Mouse (Mus musculus) liver, embryonic 14.5 days (tissue): ENCODE data around the gene Plpp3. TPM values are rescaled to one million over a fixed set of nuclear protein-coding genes. Genes with fewer than 3 reads are reported as not detected.

Source experiments
- ATAC-seq: fragments of 200-750 bp; cut with Nextera tagmentation; 2 replicates; pipeline ENCODE4 v1.8.0; 2017; ENCODE audit warnings: moderate number of reproducible peaks, mild to moderate bottlenecking, moderate library complexity; ENCODE audit not compliant: insufficient read depth
- DNase-seq, 3 experiments: peaks; one replicate each; pipeline ENCODE4 v3.0.0-alpha.2; 2012 to 2013; ENCODE audit warnings: low read depth in 3 of 3, low spot score in 3 of 3
- H3K27ac ChIP-seq: fragments of 300-500 bp; sonication (generic); 2 replicates; pipeline ENCODE4 v1.5.1; 2014; ENCODE audit warnings: moderate library complexity, mild to moderate bottlenecking, control low read depth, inconsistent platforms
- H3K27me3 ChIP-seq: fragments of 300-500 bp; sonication (generic); 2 replicates; pipeline ENCODE4 v1.6.1; 2014; ENCODE audit warnings: mild to moderate bottlenecking, low read length, moderate library complexity; ENCODE audit not compliant: control insufficient read depth, insufficient read depth
- H3K36me3 ChIP-seq: fragments of 300-500 bp; sonication (generic); replicated peaks from 2 replicates; pipeline ENCODE4 v1.6.1; 2014; ENCODE audit warnings: low read depth; ENCODE audit not compliant: control insufficient read depth, insufficient read depth
- H3K4me1 ChIP-seq, 2 experiments: fragments of 200-500 bp in 1 of 2; fragments of 300-500 bp in 1 of 2; sonication (generic) in 1 of 2; replicated peaks; 2 replicates each; pipeline ENCODE4 v1.6.1; 2012 to 2014; ENCODE audit warnings: antibody characterized with exemption in 1 of 2, inconsistent platforms in 1 of 2, low read length in 1 of 2; ENCODE audit not compliant: control insufficient read depth in 2 of 2, insufficient read depth in 2 of 2
- H3K4me2 ChIP-seq: fragments of 300-500 bp; sonication (generic); 2 replicates; pipeline ENCODE4 v1.6.1; 2014; ENCODE audit warnings: low read depth, mild to moderate bottlenecking, control low read depth, moderate library complexity
- H3K4me3 ChIP-seq, 2 experiments: fragments of 200-500 bp in 1 of 2; fragments of 300-500 bp in 1 of 2; sonication (generic) in 1 of 2; 2 replicates each; pipeline ENCODE4 v1.5.1; 2012 to 2014; ENCODE audit warnings: low read depth in 2 of 2, low read length in 2 of 2, mild to moderate bottlenecking in 2 of 2, control low read depth in 1 of 2, inconsistent platforms in 1 of 2, moderate library complexity in 1 of 2; ENCODE audit not compliant: insufficient read depth in 1 of 2
- H3K9ac ChIP-seq: fragments of 300-500 bp; sonication (generic); replicated peaks from 2 replicates; pipeline ENCODE4 v1.6.1; 2014; ENCODE audit warnings: mild to moderate bottlenecking, control low read depth, moderate library complexity
- H3K9me3 ChIP-seq: fragments of 300-500 bp; sonication (generic); 2 replicates; pipeline ENCODE4 v1.6.1; 2016; ENCODE audit warnings: low read length, mixed read lengths; ENCODE audit not compliant: control insufficient read depth
- CTCF ChIP-seq: IDR thresholded peaks from 2 replicates; pipeline ENCODE4 v1.5.1; 2016; ENCODE audit warnings: antibody characterized with exemption, low read depth, control low read depth
- EP300 ChIP-seq: IDR thresholded peaks from 2 replicates; pipeline ENCODE4 v1.6.1; 2016; ENCODE audit warnings: antibody characterized with exemption, low read depth
- WGBS: fragments of 180-500 bp; shearing (Covaris S2); extraction: QIAGEN DNeasy Blood & Tissue Kit; methylation state at CpG from one replicate; pipeline ENCODE4 v1.1.7; 2014; ENCODE audit not compliant: insufficient replicate concordance; 5-methylcytosine and 5-hydroxymethylcytosine counted together
- polyA plus RNA-seq, 2 experiments: library from polyadenylated mRNA; depleted of rRNA in 1 of 2; stranded (reverse) in 1 of 2; unstranded in 1 of 2; fragments of >200 nt; fragmentation: Nextera tagmentation in 1 of 2; extraction: Ambion mirVana in 1 of 2; gene quantifications; 2 replicates each; pipeline versions ENCODE4 v1.2.1 to v1.2.3; 2012 to 2014

Gene Plpp3
- polyA plus RNA-seq, 2 experiments: 5.7 to 7.0 TPM

DNA sequence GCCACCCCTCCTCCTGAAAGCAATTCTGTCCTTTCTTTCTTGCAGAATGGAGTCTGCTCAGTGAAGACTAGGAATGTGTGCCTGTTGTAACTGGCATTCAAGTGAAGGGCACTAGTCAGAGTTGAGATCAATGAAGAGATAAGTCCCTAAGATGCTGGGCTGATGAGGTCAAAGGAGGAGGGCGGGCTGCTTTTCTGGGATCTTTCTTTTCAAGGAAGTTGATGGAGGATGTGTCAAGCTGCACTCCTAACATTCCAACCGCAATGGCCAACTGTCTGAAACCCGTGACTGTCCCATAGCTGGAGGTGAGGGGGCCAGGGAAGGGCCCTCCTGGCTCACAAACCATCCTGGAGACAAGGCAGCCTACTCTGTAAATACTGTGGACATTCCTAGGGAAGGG is 118.5 kb downstream of the Plpp3 start:
- H3K4me3 ChIP-seq: no peak overlapping the region
- H3K27me3 ChIP-seq: no peaks in the 10 kb centered on the region
- no peak overlapping the region for H3K9ac ChIP-seq
- TF ChIP-seq CTCF (no peak), EP300 (no peak)
- ATAC-seq: no peak
- no peaks in the 10 kb centered on the region for H3K9me3 ChIP-seq
- H3K27ac ChIP-seq: no peak overlapping the region
- no peak overlapping the region for H3K4me2 ChIP-seq
- WGBS: 53% methylated on average over 3 of the region's 3 CpGs
- no peaks in the 10 kb centered on the region for H3K4me1 ChIP-seq
- no peak for DNase-seq
- H3K36me3 ChIP-seq: no peaks in the 10 kb centered on the region

DNA sequence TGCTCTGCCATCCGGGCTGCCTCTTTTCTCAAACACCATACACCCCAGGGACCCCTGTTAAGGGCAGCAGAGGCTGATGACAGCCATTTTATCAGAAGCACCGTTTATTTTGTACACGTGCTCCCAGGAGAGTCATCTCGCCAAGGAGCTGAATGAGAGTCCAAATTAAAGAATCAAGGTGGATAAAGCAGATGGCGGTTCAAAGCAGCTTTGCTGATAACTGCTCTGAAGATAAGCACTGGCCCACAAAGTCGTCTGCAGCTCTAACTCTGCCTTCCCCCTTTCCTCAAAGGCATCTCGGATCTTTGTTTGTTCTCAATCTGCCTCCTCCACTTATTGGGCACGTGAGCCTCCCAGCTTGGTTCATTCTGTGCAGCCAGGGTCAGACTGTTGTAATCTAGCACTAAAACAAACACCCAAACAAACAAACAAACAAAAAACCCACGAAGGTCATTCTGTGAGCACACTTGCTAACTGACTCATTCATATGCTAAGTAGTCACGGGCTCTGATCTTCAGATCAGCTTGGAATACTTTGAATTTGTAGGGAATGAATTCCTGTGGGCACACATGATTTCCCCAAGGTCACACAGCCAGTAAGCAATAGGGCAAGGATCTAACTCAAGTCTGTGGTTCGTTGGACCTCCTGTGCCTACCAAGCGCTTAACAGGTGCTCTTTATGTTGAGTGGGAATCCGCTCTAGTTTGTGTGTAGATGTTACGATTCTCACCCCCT is 119.1 kb downstream of the Plpp3 start:
- H3K9me3 ChIP-seq: no peaks in the 10 kb centered on the region
- no peaks in the 10 kb centered on the region for H3K36me3 ChIP-seq
- H3K4me3 ChIP-seq: no peak overlapping the region
- H3K4me2 ChIP-seq: no peak overlapping the region
- 44% methylated on average over 14 of the region's 14 CpGs for WGBS
- no peak for DNase-seq
- no peak overlapping the region for H3K9ac ChIP-seq
- H3K27me3 ChIP-seq: no peaks in the 10 kb centered on the region
- no peak overlapping the region for H3K27ac ChIP-seq
- ATAC-seq: no peak
- TF ChIP-seq CTCF (no peak), EP300 (no peak)
- H3K4me1 ChIP-seq: peaks cover 0 to under 1% of the 10 kb centered on the region in 2 experiments; a peak in 2 of 4 replicates

DNA sequence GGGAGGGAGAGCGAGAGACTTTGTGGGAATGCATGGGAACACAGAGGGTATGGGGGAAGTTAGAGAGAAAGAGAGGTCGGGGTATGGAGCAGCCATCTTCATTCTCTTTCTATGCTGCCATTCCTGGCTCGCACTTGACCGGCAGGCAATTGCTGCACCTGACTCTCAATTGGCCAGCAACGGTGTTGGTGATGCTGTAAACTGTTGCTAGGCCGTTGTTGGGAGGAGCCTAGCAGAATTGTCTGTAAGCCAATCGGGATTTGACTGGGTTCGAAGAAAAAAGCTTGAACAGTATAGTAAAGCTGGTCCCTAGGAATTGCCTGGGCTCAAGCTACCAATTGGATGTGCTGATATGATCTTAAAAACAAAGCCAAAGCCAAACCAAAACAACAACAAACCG is 121.0 kb downstream of the Plpp3 start:
- Histone ChIP-seq H3K4me3 (no peak overlapping the region), H3K9ac (no peak overlapping the region), H3K36me3 (no peaks in the 10 kb centered on the region), H3K27ac (no peak overlapping the region), H3K27me3 (no peaks in the 10 kb centered on the region), H3K4me1 (peaks cover 0 to 8% of the 10 kb centered on the region in 2 experiments; a peak in 2 of 4 replicates), H3K9me3 (no peaks in the 10 kb centered on the region), H3K4me2 (no peak overlapping the region)
- DNase-seq (no peak), ATAC-seq (no peak)
- no peak for TF ChIP-seq EP300
- TF ChIP-seq CTCF: no peak
- WGBS: 56% methylated on average over 9 of the region's 9 CpGs

DNA sequence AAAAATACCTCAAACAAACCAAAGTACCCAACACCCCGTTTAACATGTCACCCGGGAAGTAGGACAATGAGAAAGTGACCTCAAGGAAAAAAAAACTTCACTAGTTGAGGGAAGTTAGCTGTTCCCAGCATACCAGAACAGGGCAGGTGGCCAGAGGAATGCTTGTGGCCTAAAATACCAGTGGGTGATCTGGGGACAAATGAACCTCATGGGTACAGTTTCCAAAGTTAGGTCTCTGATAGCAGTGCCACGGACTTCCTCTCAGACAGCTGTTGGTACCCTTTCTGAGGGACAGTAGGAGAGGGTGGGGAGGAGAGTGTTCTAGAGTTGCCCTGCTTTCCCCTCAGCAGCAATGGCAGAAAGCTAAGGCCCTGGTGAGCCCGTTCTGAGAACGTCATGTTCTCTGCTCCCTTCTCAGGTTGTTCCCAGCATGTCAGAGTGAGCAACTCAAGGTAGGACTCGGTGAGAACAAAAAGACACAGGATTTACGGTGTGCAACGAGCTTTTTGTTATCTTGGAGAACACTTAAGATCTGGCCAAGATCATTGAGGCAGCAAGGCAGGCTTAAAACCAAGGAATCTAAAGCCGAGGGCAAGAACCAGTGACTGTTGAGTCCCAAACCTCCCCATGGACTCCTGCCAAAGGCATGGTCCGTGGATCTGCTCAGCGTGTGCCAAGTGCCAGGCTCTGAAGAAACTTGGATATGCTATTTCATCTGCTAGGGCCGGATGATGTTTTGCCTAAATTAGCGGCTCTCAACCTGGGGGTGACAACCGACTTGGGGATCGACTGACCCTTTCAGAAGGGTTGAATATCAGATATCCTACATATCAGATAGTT is 121.6 kb downstream of the Plpp3 start:
- ATAC-seq (no peak), DNase-seq (no peak)
- Histone ChIP-seq H3K27me3 (no peaks in the 10 kb centered on the region), H3K9ac (no peak overlapping the region), H3K4me3 (no peak overlapping the region), H3K4me1 (peaks cover 0 to 8% of the 10 kb centered on the region in 2 experiments; a peak in 2 of 4 replicates), H3K27ac (no peak overlapping the region), H3K36me3 (no peaks in the 10 kb centered on the region), H3K4me2 (no peak overlapping the region), H3K9me3 (no peaks in the 10 kb centered on the region)
- WGBS: 61% methylated on average over 15 of the region's 15 CpGs
- TF ChIP-seq CTCF (no peak), EP300 (no peak)

DNA sequence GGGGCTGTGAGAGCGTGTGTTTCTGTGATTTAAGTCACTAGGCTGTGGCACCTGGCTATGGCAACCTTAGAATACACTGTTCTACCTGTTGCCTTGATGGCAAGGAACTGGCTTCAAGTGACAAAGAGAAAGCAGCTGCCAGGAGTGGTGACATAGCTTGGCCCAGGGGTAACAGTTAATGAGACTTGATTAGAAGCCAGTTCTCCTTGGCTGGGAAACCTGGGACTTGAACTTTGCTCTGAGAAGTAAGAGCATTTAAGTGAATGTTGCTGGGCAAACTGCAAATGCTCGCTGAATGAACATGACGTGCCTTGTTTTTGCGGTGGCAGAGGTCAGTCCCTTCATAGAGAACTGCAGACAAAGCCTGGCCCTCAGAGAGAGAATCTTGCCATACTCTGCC is 122.7 kb downstream of the Plpp3 start:
- WGBS: 61% methylated on average over 4 of the region's 4 CpGs
- DNase-seq (no peak), ATAC-seq (no peak)
- H3K27ac ChIP-seq: no peak overlapping the region
- no peak overlapping the region for H3K4me3 ChIP-seq
- H3K9me3 ChIP-seq: no peaks in the 10 kb centered on the region
- H3K4me2 ChIP-seq: no peak overlapping the region
- H3K36me3 ChIP-seq: no peaks in the 10 kb centered on the region
- no peaks in the 10 kb centered on the region for H3K27me3 ChIP-seq
- no peak overlapping the region for H3K9ac ChIP-seq
- TF ChIP-seq EP300 (no peak), CTCF (no peak)
- peaks cover 0 to 8% of the 10 kb centered on the region in 2 experiments; a peak in 2 of 4 replicates for H3K4me1 ChIP-seq
